Mouse (Mus musculus) myocyte (in vitro differentiated cells): ENCODE data around the gene Epha10.

ENCODE experiments used
- CEBPB ChIP-seq: IDR thresholded peaks from 2 replicates; pipeline ENCODE4 v1.6.1; 2011; ENCODE audit warnings: mild to moderate bottlenecking, moderate library complexity; ENCODE audit not compliant: poor library complexity, insufficient read depth, severe bottlenecking
- E2F4 ChIP-seq: IDR thresholded peaks from one replicate; pipeline ENCODE4 v1.6.1; 2011; ENCODE audit warnings: mild to moderate bottlenecking, control low read depth, moderate library complexity; ENCODE audit not compliant: insufficient read depth
- MAX ChIP-seq: IDR thresholded peaks from one replicate; pipeline ENCODE4 v1.6.1; 2011; ENCODE audit warnings: low read depth, mild to moderate bottlenecking, control low read depth
- MYOD1 ChIP-seq, 3 experiments: IDR thresholded peaks; one replicate each; pipeline ENCODE4 v1.6.1; 2011; ENCODE audit warnings: control low read depth in 2 of 3, low read depth in 2 of 3, mild to moderate bottlenecking in 2 of 3, moderate library complexity in 1 of 3; ENCODE audit not compliant: insufficient read length in 2 of 3, control insufficient read depth in 1 of 3
- MYOG ChIP-seq, 3 experiments: IDR thresholded peaks; one replicate each; pipeline ENCODE4 v1.6.1; 2011; ENCODE audit warnings: control low read depth in 2 of 3, low read depth in 2 of 3, mild to moderate bottlenecking in 2 of 3; ENCODE audit not compliant: insufficient read length in 2 of 3, control insufficient read depth in 1 of 3, insufficient read depth in 1 of 3
- POLR2A ChIP-seq: IDR thresholded peaks from one replicate; pipeline ENCODE4 v1.6.1; 2011; ENCODE audit warnings: low read depth, mild to moderate bottlenecking, control low read depth, moderate library complexity; ENCODE audit not compliant: insufficient read length
- POLR2AphosphoS2 ChIP-seq: IDR thresholded peaks from one replicate; pipeline ENCODE4 v1.6.1; 2011; ENCODE audit warnings: low read depth, control low read depth; ENCODE audit not compliant: insufficient read length
- REST ChIP-seq: IDR thresholded peaks from one replicate; pipeline ENCODE4 v1.6.1; 2011; ENCODE audit warnings: mild to moderate bottlenecking, control low read depth, moderate library complexity; ENCODE audit not compliant: insufficient read depth, insufficient read length
- TCF12 ChIP-seq: IDR thresholded peaks from one replicate; pipeline ENCODE4 v1.6.1; 2011; ENCODE audit warnings: mild to moderate bottlenecking, control low read depth; ENCODE audit not compliant: poor library complexity, insufficient read depth, severe bottlenecking
- TCF3 ChIP-seq: IDR thresholded peaks from one replicate; pipeline ENCODE4 v1.6.1; 2011; ENCODE audit warnings: low read depth, control low read depth; ENCODE audit not compliant: insufficient read length
- USF1 ChIP-seq: IDR thresholded peaks from one replicate; pipeline ENCODE4 v1.6.1; 2011; ENCODE audit warnings: low read depth, mild to moderate bottlenecking, control low read depth, moderate library complexity

DNA sequence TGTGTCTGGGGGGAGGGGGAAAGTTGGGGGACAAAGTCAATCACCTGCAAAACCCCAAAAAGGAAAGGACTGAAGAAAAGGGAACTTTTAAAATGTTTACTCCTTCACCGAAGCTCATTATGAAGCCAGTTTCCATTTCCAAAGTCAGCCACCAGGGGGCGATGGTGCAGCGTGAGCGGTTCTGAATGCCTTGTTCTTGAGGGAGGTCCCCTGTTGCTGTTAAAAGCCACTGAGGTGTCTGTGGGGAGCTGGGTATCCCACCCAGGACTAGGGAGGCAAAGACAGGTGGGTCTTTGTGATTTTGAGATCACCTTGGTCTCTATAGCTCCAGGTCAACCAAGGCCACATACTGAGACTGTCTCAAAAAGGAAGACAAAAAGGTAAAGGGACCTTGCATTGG lies 62.3 kb downstream of the Epha10 start:
- no peak for TF ChIP-seq POLR2A
- TF ChIP-seq REST, result no peak
- no peak for TF ChIP-seq CEBPB
- no peak for TF ChIP-seq MAX
- TF ChIP-seq TCF12, result no peak
- no peak for TF ChIP-seq MYOG (IDR thresholded peaks at IDR 0.05; ENCODE audit: control insufficient read depth in 1 of 3, insufficient read depth in 1 of 3, insufficient read length in 2 of 3, low read depth in 2 of 3)
- no peak for TF ChIP-seq USF1
- no peak for TF ChIP-seq POLR2AphosphoS2
- no peak for TF ChIP-seq E2F4
- no peak for TF ChIP-seq TCF3
- no peak for TF ChIP-seq MYOD1 (IDR thresholded peaks at IDR 0.05; ENCODE audit: control insufficient read depth in 1 of 3, insufficient read length in 2 of 3, low read depth in 2 of 3)
